Mouse (Mus musculus) erythroblast, embryonic 14.5 days (primary cell): ENCODE results near the gene Mymk.

ENCODE experiments used
- GATA1 ChIP-seq: IDR thresholded peaks from 2 replicates; pipeline ENCODE4 v1.6.1; 2012; ENCODE audit warnings: low read length, inconsistent platforms, mixed read lengths
- TAL1 ChIP-seq: IDR thresholded peaks from 3 replicates; pipeline ENCODE4 v1.6.1; 2012; ENCODE audit warnings: low read length, inconsistent platforms, mixed read lengths

DNA sequence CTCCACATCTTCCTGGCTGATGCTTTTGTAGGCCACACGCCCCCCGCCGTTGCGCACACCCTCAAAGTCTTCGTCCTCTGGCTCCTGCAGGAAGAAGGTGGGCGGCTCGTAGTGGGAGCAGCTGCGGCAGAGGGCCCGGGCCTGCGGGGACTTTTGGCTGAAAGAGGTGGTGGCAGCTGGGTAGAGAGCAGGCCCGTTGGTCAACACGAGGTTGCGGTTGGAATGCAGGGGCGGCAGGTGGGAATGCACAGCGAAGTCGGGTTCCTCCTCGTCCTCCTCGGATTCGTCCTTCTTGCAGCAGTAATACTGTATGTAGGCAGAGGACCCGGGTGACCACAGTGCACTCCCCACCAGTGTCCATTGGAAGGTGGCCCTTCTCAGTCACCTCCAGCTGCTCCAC is 40.6 kb upstream of the Mymk start:
- TF ChIP-seq GATA1 (no peak), TAL1 (no peak)
